Mouse (Mus musculus) cerebellum, postnatal 36 days (tissue): ENCODE results near the gene Mtx2.

ENCODE experiments used
- DNase-seq, 2 experiments: peaks; one replicate each; pipeline ENCODE4 v3.0.0; 2021 to 2022; ENCODE audit warnings: mixed read lengths in 2 of 2

Mtx2 gene

GRCm38 (mm10) chr2:74925968-74926814 lies 100.6 kb downstream of the Mtx2 start:
- DNase-seq = no peak
